Mouse (Mus musculus): ENCODE results near the gene Tmem56.

GRCm38 (mm10) chr3:121314149-121314548, 31.3 kb upstream of the Tmem56 start:
- TF ChIP-seq GATA1 (IDR thresholded peaks at IDR 0.05; ENCODE audit: borderline replicate concordance, low read length) (no peak), FLI1 (IDR thresholded peaks at IDR 0.05; ENCODE audit: low read length) (no peak)
